Mouse (Mus musculus) forebrain, embryonic 11.5 days (tissue): ENCODE results near the gene Nelfa. TPM values are rescaled to one million over a fixed set of nuclear protein-coding genes. Genes with fewer than 3 reads are reported as not detected.

Experiments used
- ATAC-seq: fragments of 200-750 bp; cut with Nextera tagmentation; replicated peaks from 2 replicates; pipeline ENCODE4 v1.8.0; 2017; ENCODE audit warnings: moderate TSS enrichment; ENCODE audit not compliant: low FRiP score
- DNase-seq: peaks from one replicate; pipeline ENCODE4 v3.0.0-alpha.2; 2017; ENCODE audit warnings: low spot score
- H3K27ac ChIP-seq: fragments of 300-500 bp; sonication (generic); 2 replicates; pipeline ENCODE4 v1.5.1; 2014; ENCODE audit warnings: low read depth, low read length
- H3K27me3 ChIP-seq: fragments of 300-500 bp; sonication (generic); 2 replicates; pipeline ENCODE4 v1.6.1; 2014; ENCODE audit warnings: mild to moderate bottlenecking, low read length, mixed read lengths; ENCODE audit not compliant: control insufficient read depth, insufficient read depth
- H3K36me3 ChIP-seq: fragments of 300-500 bp; sonication (generic); 2 replicates; pipeline ENCODE4 v1.6.1; 2014; ENCODE audit warnings: mild to moderate bottlenecking, low read length, moderate library complexity, mixed read lengths; ENCODE audit not compliant: control insufficient read depth, insufficient read depth
- H3K4me1 ChIP-seq: fragments of 300-500 bp; sonication (generic); replicated peaks from 2 replicates; pipeline ENCODE4 v1.6.1; 2014; ENCODE audit warnings: low read length, mixed read lengths; ENCODE audit not compliant: control insufficient read depth, insufficient read depth
- H3K4me2 ChIP-seq: fragments of 300-500 bp; sonication (generic); 2 replicates; pipeline ENCODE4 v1.6.1; 2014; ENCODE audit warnings: low read depth, mild to moderate bottlenecking, low read length, moderate library complexity, mixed read lengths; ENCODE audit not compliant: severe bottlenecking
- H3K4me3 ChIP-seq: fragments of 300-500 bp; sonication (generic); 2 replicates; pipeline ENCODE4 v1.5.1; 2014; ENCODE audit warnings: low read depth, low read length
- H3K9ac ChIP-seq: fragments of 300-500 bp; sonication (generic); 2 replicates; pipeline ENCODE4 v1.6.1; 2014; ENCODE audit warnings: low read length
- H3K9me3 ChIP-seq: fragments of 300-500 bp; sonication (generic); 2 replicates; pipeline ENCODE4 v1.6.1; 2016; ENCODE audit warnings: low read length, mixed read lengths; ENCODE audit not compliant: control insufficient read depth
- WGBS: fragments of 180-500 bp; shearing (Covaris S2); extraction: QIAGEN DNeasy Blood & Tissue Kit; methylation state at CpG from one replicate; pipeline ENCODE4 v1.1.7; 2014; 5-methylcytosine and 5-hydroxymethylcytosine counted together
- polyA plus RNA-seq: library from polyadenylated mRNA; unstranded; fragments of >200 nt; fragmentation: Nextera tagmentation; extraction: Ambion mirVana; gene quantifications from 2 replicates; pipeline ENCODE4 v1.2.1, GENCODE M21; 2014

The Nelfa gene
- polyA plus RNA-seq, 1 experiment from 2014 or later: 88.3 TPM

- peak; percentile 46 for DNase-seq
- Histone ChIP-seq H3K27me3 (no peaks in the 10 kb centered on the region), H3K4me1 (no peaks in the 10 kb centered on the region), H3K4me2 (no peak overlapping the region), H3K9ac (no peak overlapping the region), H3K4me3 (no peak overlapping the region), H3K27ac (no peak overlapping the region), H3K36me3 (peaks cover 9% of the 10 kb centered on the region; the same call in 1 of the 2 replicates), H3K9me3 (no peaks in the 10 kb centered on the region)
- no peak for ATAC-seq
- WGBS: 90% methylated on average over 9 of the region's 9 CpGs
These were observed 33.0 kb downstream of the Nelfa start for GRCm38 (mm10) chr5:33903176-33903575.

- H3K27ac ChIP-seq: no peak overlapping the region
- no peak overlapping the region for H3K9ac ChIP-seq
- H3K36me3 ChIP-seq: peaks cover 9% of the 10 kb centered on the region; the same call in 1 of the 2 replicates
- H3K4me1 ChIP-seq: no peaks in the 10 kb centered on the region
- H3K27me3 ChIP-seq: no peaks in the 10 kb centered on the region
- H3K4me3 ChIP-seq: no peak overlapping the region
- no peak overlapping the region for H3K4me2 ChIP-seq
- ATAC-seq (no peak), DNase-seq (peak; percentile 29)
- 96% methylated on average over 2 of the region's 2 CpGs for WGBS
- no peaks in the 10 kb centered on the region for H3K9me3 ChIP-seq
These were observed 33.5 kb downstream of the Nelfa start for GRCm38 (mm10) chr5:33902696-33903095.

- H3K36me3 ChIP-seq: peaks cover 17% of the 10 kb centered on the region
- 90% methylated on average over 3 of the region's 3 CpGs for WGBS
- ATAC-seq (no peak), DNase-seq (peak; percentile 33)
- H3K9me3 ChIP-seq: no peaks in the 10 kb centered on the region
- no peaks in the 10 kb centered on the region for H3K4me1 ChIP-seq
- no peak overlapping the region for H3K27ac ChIP-seq
- H3K27me3 ChIP-seq: no peaks in the 10 kb centered on the region
- no peak overlapping the region for H3K4me3 ChIP-seq
- no peak overlapping the region for H3K9ac ChIP-seq
- no peak overlapping the region for H3K4me2 ChIP-seq
These were observed 34.9 kb downstream of the Nelfa start for GRCm38 (mm10) chr5:33901278-33901677.

GRCm38 (mm10) chr5:33900701-33901263 lies 35.4 kb downstream of the Nelfa start:
- no peak overlapping the region for H3K9ac ChIP-seq
- H3K27me3 ChIP-seq: no peaks in the 10 kb centered on the region
- no peaks in the 10 kb centered on the region for H3K4me1 ChIP-seq
- no peak for ATAC-seq
- H3K4me2 ChIP-seq: no peak overlapping the region
- H3K4me3 ChIP-seq: no peak overlapping the region
- H3K36me3 ChIP-seq: peaks cover 19% of the 10 kb centered on the region
- peak; percentile 35 for DNase-seq
- no peak overlapping the region for H3K27ac ChIP-seq
- no peaks in the 10 kb centered on the region for H3K9me3 ChIP-seq
- WGBS: 93% methylated on average over 9 of the region's 9 CpGs

- H3K4me3 ChIP-seq: no peak overlapping the region
- WGBS: 95% methylated on average over 3 of the region's 3 CpGs
- H3K36me3 ChIP-seq: peaks cover 23% of the 10 kb centered on the region
- peak; percentile 35 for DNase-seq
- H3K27me3 ChIP-seq: no peaks in the 10 kb centered on the region
- no peak overlapping the region for H3K27ac ChIP-seq
- no peaks in the 10 kb centered on the region for H3K9me3 ChIP-seq
- no peak overlapping the region for H3K9ac ChIP-seq
- no peak overlapping the region for H3K4me2 ChIP-seq
- ATAC-seq: no peak
- H3K4me1 ChIP-seq: no peaks in the 10 kb centered on the region
These were observed 36.1 kb downstream of the Nelfa start for GRCm38 (mm10) chr5:33900101-33900500.

- Histone ChIP-seq H3K4me3 (no peak overlapping the region), H3K4me2 (no peak overlapping the region), H3K36me3 (peaks cover 32% of the 10 kb centered on the region), H3K9me3 (no peaks in the 10 kb centered on the region), H3K9ac (no peak overlapping the region), H3K27ac (no peak overlapping the region), H3K4me1 (no peaks in the 10 kb centered on the region), H3K27me3 (no peaks in the 10 kb centered on the region)
- peak; percentile 48 for DNase-seq
- ATAC-seq: no peak
- 98% methylated on average over 3 of the region's 3 CpGs for WGBS
These were observed 37.0 kb downstream of the Nelfa start for GRCm38 (mm10) chr5:33899245-33899644.

- ATAC-seq (no peak), DNase-seq (peak; percentile 50)
- no peak overlapping the region for H3K27ac ChIP-seq
- no peaks in the 10 kb centered on the region for H3K9me3 ChIP-seq
- H3K4me3 ChIP-seq: no peak overlapping the region
- no peaks in the 10 kb centered on the region for H3K4me1 ChIP-seq
- no peaks in the 10 kb centered on the region for H3K27me3 ChIP-seq
- no peak overlapping the region for H3K4me2 ChIP-seq
- peaks cover 37% of the 10 kb centered on the region for H3K36me3 ChIP-seq
- WGBS: 89% methylated on average over 9 of the region's 9 CpGs
- H3K9ac ChIP-seq: no peak overlapping the region
These were observed 37.5 kb downstream of the Nelfa start for GRCm38 (mm10) chr5:33898671-33899070.

GRCm38 (mm10) chr5:33897158-33897557 lies 39.1 kb downstream of the Nelfa start:
- peaks cover 47% of the 10 kb centered on the region for H3K36me3 ChIP-seq
- peak; percentile 46 for DNase-seq
- no peak overlapping the region for H3K9ac ChIP-seq
- WGBS: 90% methylated on average over 2 of the region's 2 CpGs
- H3K4me1 ChIP-seq: no peaks in the 10 kb centered on the region
- H3K4me2 ChIP-seq: no peak overlapping the region
- no peak for ATAC-seq
- H3K9me3 ChIP-seq: no peaks in the 10 kb centered on the region
- no peaks in the 10 kb centered on the region for H3K27me3 ChIP-seq
- no peak overlapping the region for H3K4me3 ChIP-seq
- no peak overlapping the region for H3K27ac ChIP-seq

GRCm38 (mm10) chr5:33895116-33895515 lies 41.1 kb downstream of the Nelfa start:
- ATAC-seq: no peak
- no peak overlapping the region for H3K4me2 ChIP-seq
- peaks cover 61% of the 10 kb centered on the region for H3K36me3 ChIP-seq
- H3K9me3 ChIP-seq: no peaks in the 10 kb centered on the region
- no peak overlapping the region for H3K4me3 ChIP-seq
- H3K27ac ChIP-seq: no peak overlapping the region
- no peaks in the 10 kb centered on the region for H3K4me1 ChIP-seq
- H3K9ac ChIP-seq: no peak overlapping the region
- no peaks in the 10 kb centered on the region for H3K27me3 ChIP-seq
- DNase-seq: peak; percentile 47
- WGBS: 92% methylated on average over 9 of the region's 9 CpGs
